Mouse (Mus musculus): ENCODE results near the gene Hpse. TPM values are rescaled to one million over a fixed set of nuclear protein-coding genes. Genes with fewer than 3 reads are reported as not detected.

Hpse gene
- polyA plus RNA-seq, 1 experiment from 2014 or later, result 0.55 TPM

Other genes starting within 250 kb of the Hpse start
- 8.4 and 11.5 TPM in 2 replicates for gene Lin54, start 219.1 kb downstream of the Hpse start, polyA plus RNA-seq (2014; fragmentation: Nextera tagmentation; extraction: Ambion mirVana)
- gene Cops4, start 201.4 kb downstream of the Hpse start, polyA plus RNA-seq (2014; fragmentation: Nextera tagmentation; extraction: Ambion mirVana), result 175 and 210 TPM in 2 replicates
- 3.2 TPM in 1 of 2 replicates, not detected in the other for gene Plac8, start 147.5 kb downstream of the Hpse start, polyA plus RNA-seq (2014; fragmentation: Nextera tagmentation; extraction: Ambion mirVana)
- gene Coq2, start 44.6 kb downstream of the Hpse start, polyA plus RNA-seq (2014; fragmentation: Nextera tagmentation; extraction: Ambion mirVana), result 52.1 and 54.8 TPM in 2 replicates
- 23.9 and 25.4 TPM in 2 replicates for gene Helq, start 78.9 kb upstream of the Hpse start, polyA plus RNA-seq (2014; fragmentation: Nextera tagmentation; extraction: Ambion mirVana)
- gene Mrps18c, start 78.9 kb upstream of the Hpse start, polyA plus RNA-seq (2014; fragmentation: Nextera tagmentation; extraction: Ambion mirVana), result 160 and 171 TPM in 2 replicates
- gene Abraxas1, start 101.2 kb upstream of the Hpse start, polyA plus RNA-seq (2014; fragmentation: Nextera tagmentation; extraction: Ambion mirVana), result 11.1 and 16.0 TPM in 2 replicates
- gene Gpat3, start 126.0 kb upstream of the Hpse start, polyA plus RNA-seq (2014; fragmentation: Nextera tagmentation; extraction: Ambion mirVana), result 0.09 TPM in 1 of 2 replicates, not detected in the other

Measured in midbrain, embryonic 14.5 days (tissue).